Mouse (Mus musculus): Measurements from ENCODE around the gene Slc25a44. TPM values are rescaled to one million over a fixed set of nuclear protein-coding genes. Genes with fewer than 3 reads are reported as not detected.
"Not testable (repeated sequence)": the region's sequence is repeated elsewhere in the genome, so short reads cannot be mapped to it uniquely, and the experiment has no call there.

The Slc25a44 gene
- total RNA-seq, 2 experiments from 2014 or later = 15.2 to 16.3 TPM

- intact Hi-C loops (cut with DNase I) = no loop called here
- DNase-seq = no peak
Measured at GRCm38 (mm10) chr3:88418016-88418415, 6.9 kb downstream of the Slc25a44 start.

- no peak for DNase-seq
- intact Hi-C loops (cut with DNase I) = no loop called here
Measured at GRCm38 (mm10) chr3:88415668-88416067, 9.3 kb downstream of the Slc25a44 start.

- intact Hi-C loops (cut with DNase I) = no loop called here
- DNase-seq = no peak
Measured at GRCm38 (mm10) chr3:88412636-88413035, 12.3 kb downstream of the Slc25a44 start.

GRCm38 (mm10) chr3:88411681-88412080 is 13.3 kb downstream of the Slc25a44 start:
- peak; percentile 27 to 43 for DNase-seq
- intact Hi-C loops (cut with DNase I) = loop anchor here (2.0 kb wide), 1 partner anchor 13 kb away; the partner anchor contains the start of gene Slc25a44

GRCm38 (mm10) chr3:88410645-88411031 is 14.3 kb downstream of the Slc25a44 start:
- DNase-seq = peak in 1 of 2 experiments; percentile 64
- intact Hi-C loops (cut with DNase I) = loop anchor here (2.0 kb wide), 1 partner anchor 14 kb away; the partner anchor contains the start of gene Slc25a44

GRCm38 (mm10) chr3:88409741-88410644 is 14.9 kb downstream of the Slc25a44 start, which contains the start of gene Pmf1:
Pmf1 (minus strand) TSS chr3:88410331.
- peak; percentile 96 to 97 for DNase-seq
- intact Hi-C loops (cut with DNase I) = loop anchor here (2.0 kb wide), 1 partner anchor 15 kb away; the partner anchor contains the start of gene Slc25a44

GRCm38 (mm10) chr3:88408953-88409352 is 16.0 kb downstream of the Slc25a44 start:
- DNase-seq = no peak
- intact Hi-C loops (cut with DNase I) = loop anchor here (1.0 kb wide), 1 partner anchor 58 kb away; no protein-coding TSS in a partner anchor

- intact Hi-C loops (cut with DNase I) = loop anchor here (2.0 kb wide), 2 partner anchors 69 to 119 kb away; no protein-coding TSS in a partner anchor
- DNase-seq = no peak
Measured at GRCm38 (mm10) chr3:88407529-88407928, 17.4 kb downstream of the Slc25a44 start.

GRCm38 (mm10) chr3:88407090-88407489 is 17.8 kb downstream of the Slc25a44 start:
- intact Hi-C loops (cut with DNase I) = loop anchor here (2.0 kb wide), 2 partner anchors 70 to 120 kb away; no protein-coding TSS in a partner anchor

GRCm38 (mm10) chr3:88403522-88404230 is 21.3 kb downstream of the Slc25a44 start:
- intact Hi-C loops (cut with DNase I) = no loop called here
- DNase-seq = no peak

More at GRCm38 (mm10) chr3:88407090-88407489, 17.8 kb downstream of the Slc25a44 start:
- DNase-seq = peak; percentile 77 to 87

GRCm38 (mm10) chr3:88398666-88399065 is 26.3 kb downstream of the Slc25a44 start:
- intact Hi-C loops (cut with DNase I) = no loop called here
- DNase-seq = no peak

GRCm38 (mm10) chr3:88395742-88396141 is 29.2 kb downstream of the Slc25a44 start:
- intact Hi-C loops (cut with DNase I) = no loop called here
- DNase-seq = no peak

- intact Hi-C loops (cut with DNase I) = no loop called here
- DNase-seq = no peak
Measured at GRCm38 (mm10) chr3:88395288-88395687, 29.7 kb downstream of the Slc25a44 start.

GRCm38 (mm10) chr3:88393776-88394375 is 31.1 kb downstream of the Slc25a44 start:
- DNase-seq = no peak
- intact Hi-C loops (cut with DNase I) = no loop called here

- intact Hi-C loops (cut with DNase I) = no loop called here
Measured at GRCm38 (mm10) chr3:88384364-88384763, 40.6 kb downstream of the Slc25a44 start, which contains the start of gene Bglap. Bglap (minus strand) TSS chr3:88384464.

GRCm38 (mm10) chr3:88382383-88382782 is 42.6 kb downstream of the Slc25a44 start:
- DNase-seq; intact Hi-C loops (cut with DNase I): not testable (repeated sequence)

More at GRCm38 (mm10) chr3:88384364-88384763, 40.6 kb downstream of the Slc25a44 start, which contains the start of gene Bglap:
- DNase-seq = no peak

- intact Hi-C loops (cut with DNase I) = not testable (repeated sequence)
Measured at GRCm38 (mm10) chr3:88381389-88382315, 43.3 kb downstream of the Slc25a44 start.

GRCm38 (mm10) chr3:88378599-88378998 is 46.3 kb downstream of the Slc25a44 start, which contains the start of gene Bglap2:
Bglap2 (minus strand) TSS chr3:88378699.
- intact Hi-C loops (cut with DNase I); DNase-seq: not testable (repeated sequence)

More at GRCm38 (mm10) chr3:88381389-88382315, 43.3 kb downstream of the Slc25a44 start:
- DNase-seq = not testable (repeated sequence)

GRCm38 (mm10) chr3:88376644-88377043 is 48.3 kb downstream of the Slc25a44 start:
- intact Hi-C loops (cut with DNase I); DNase-seq: not testable (repeated sequence)
